Mouse (Mus musculus) liver, embryonic 14.5 days (tissue): ENCODE results near the gene Pcdh9. TPM values are rescaled to one million over a fixed set of nuclear protein-coding genes. Genes with fewer than 3 reads are reported as not detected.

Source experiments
- ATAC-seq: fragments of 200-750 bp; cut with Nextera tagmentation; 2 replicates; pipeline ENCODE4 v1.8.0; 2017; ENCODE audit warnings: moderate number of reproducible peaks, mild to moderate bottlenecking, moderate library complexity; ENCODE audit not compliant: insufficient read depth
- DNase-seq, 3 experiments: peaks; one replicate each; pipeline ENCODE4 v3.0.0-alpha.2; 2012 to 2013; ENCODE audit warnings: low read depth in 3 of 3, low spot score in 3 of 3
- H3K27ac ChIP-seq: fragments of 300-500 bp; sonication (generic); 2 replicates; pipeline ENCODE4 v1.5.1; 2014; ENCODE audit warnings: moderate library complexity, mild to moderate bottlenecking, control low read depth, inconsistent platforms
- H3K27me3 ChIP-seq: fragments of 300-500 bp; sonication (generic); 2 replicates; pipeline ENCODE4 v1.6.1; 2014; ENCODE audit warnings: mild to moderate bottlenecking, low read length, moderate library complexity; ENCODE audit not compliant: control insufficient read depth, insufficient read depth
- H3K36me3 ChIP-seq: fragments of 300-500 bp; sonication (generic); replicated peaks from 2 replicates; pipeline ENCODE4 v1.6.1; 2014; ENCODE audit warnings: low read depth; ENCODE audit not compliant: control insufficient read depth, insufficient read depth
- H3K4me1 ChIP-seq, 2 experiments: fragments of 200-500 bp in 1 of 2; fragments of 300-500 bp in 1 of 2; sonication (generic) in 1 of 2; replicated peaks; 2 replicates each; pipeline ENCODE4 v1.6.1; 2012 to 2014; ENCODE audit warnings: antibody characterized with exemption in 1 of 2, inconsistent platforms in 1 of 2, low read length in 1 of 2; ENCODE audit not compliant: control insufficient read depth in 2 of 2, insufficient read depth in 2 of 2
- H3K4me2 ChIP-seq: fragments of 300-500 bp; sonication (generic); 2 replicates; pipeline ENCODE4 v1.6.1; 2014; ENCODE audit warnings: low read depth, mild to moderate bottlenecking, control low read depth, moderate library complexity
- H3K4me3 ChIP-seq, 2 experiments: fragments of 200-500 bp in 1 of 2; fragments of 300-500 bp in 1 of 2; sonication (generic) in 1 of 2; 2 replicates each; pipeline ENCODE4 v1.5.1; 2012 to 2014; ENCODE audit warnings: low read depth in 2 of 2, low read length in 2 of 2, mild to moderate bottlenecking in 2 of 2, control low read depth in 1 of 2, inconsistent platforms in 1 of 2, moderate library complexity in 1 of 2; ENCODE audit not compliant: insufficient read depth in 1 of 2
- H3K9ac ChIP-seq: fragments of 300-500 bp; sonication (generic); replicated peaks from 2 replicates; pipeline ENCODE4 v1.6.1; 2014; ENCODE audit warnings: mild to moderate bottlenecking, control low read depth, moderate library complexity
- H3K9me3 ChIP-seq: fragments of 300-500 bp; sonication (generic); 2 replicates; pipeline ENCODE4 v1.6.1; 2016; ENCODE audit warnings: low read length, mixed read lengths; ENCODE audit not compliant: control insufficient read depth
- CTCF ChIP-seq: IDR thresholded peaks from 2 replicates; pipeline ENCODE4 v1.5.1; 2016; ENCODE audit warnings: antibody characterized with exemption, low read depth, control low read depth
- EP300 ChIP-seq: IDR thresholded peaks from 2 replicates; pipeline ENCODE4 v1.6.1; 2016; ENCODE audit warnings: antibody characterized with exemption, low read depth
- WGBS: fragments of 180-500 bp; shearing (Covaris S2); extraction: QIAGEN DNeasy Blood & Tissue Kit; methylation state at CpG from one replicate; pipeline ENCODE4 v1.1.7; 2014; ENCODE audit not compliant: insufficient replicate concordance; 5-methylcytosine and 5-hydroxymethylcytosine counted together
- polyA plus RNA-seq, 2 experiments: library from polyadenylated mRNA; depleted of rRNA in 1 of 2; stranded (reverse) in 1 of 2; unstranded in 1 of 2; fragments of >200 nt; fragmentation: Nextera tagmentation in 1 of 2; extraction: Ambion mirVana in 1 of 2; gene quantifications; 2 replicates each; pipeline versions ENCODE4 v1.2.1 to v1.2.3; 2012 to 2014

Pcdh9 gene
- polyA plus RNA-seq, 2 experiments = 0.06 to 0.23 TPM

- Histone ChIP-seq H3K4me2 (no peak overlapping the region), H3K4me1 (no peaks in the 10 kb centered on the region), H3K9ac (no peak overlapping the region), H3K27ac (no peak overlapping the region), H3K4me3 (no peak overlapping the region), H3K36me3 (no peaks in the 10 kb centered on the region), H3K9me3 (no peaks in the 10 kb centered on the region), H3K27me3 (no peaks in the 10 kb centered on the region)
- TF ChIP-seq CTCF (no peak), EP300 (no peak)
- WGBS = 51% methylated on average over 3 of the region's 3 CpGs
- ATAC-seq = no peak
- no peak for DNase-seq
Observed at GRCm38 (mm10) chr14:93055997-93056396, 834.5 kb downstream of the Pcdh9 start.

- H3K4me3 ChIP-seq = no peak overlapping the region
- H3K4me1 ChIP-seq = no peaks in the 10 kb centered on the region
- DNase-seq = no peak
- no peaks in the 10 kb centered on the region for H3K27me3 ChIP-seq
- 55% methylated on average over 6 of the region's 6 CpGs for WGBS
- no peak for TF ChIP-seq CTCF
- no peaks in the 10 kb centered on the region for H3K9me3 ChIP-seq
- no peak overlapping the region for H3K4me2 ChIP-seq
- H3K27ac ChIP-seq = no peak overlapping the region
- H3K36me3 ChIP-seq = no peaks in the 10 kb centered on the region
- ATAC-seq = no peak
- no peak overlapping the region for H3K9ac ChIP-seq
Observed at GRCm38 (mm10) chr14:93040591-93040990, 849.9 kb downstream of the Pcdh9 start.

GRCm38 (mm10) chr14:93039326-93040221 lies 850.9 kb downstream of the Pcdh9 start:
- Histone ChIP-seq H3K4me1 (no peaks in the 10 kb centered on the region), H3K27me3 (no peaks in the 10 kb centered on the region), H3K4me3 (no peak overlapping the region), H3K9ac (no peak overlapping the region), H3K4me2 (no peak overlapping the region), H3K36me3 (no peaks in the 10 kb centered on the region), H3K9me3 (no peaks in the 10 kb centered on the region), H3K27ac (no peak overlapping the region)
- no peak for DNase-seq
- 65% methylated on average over 8 of the region's 8 CpGs for WGBS
- ATAC-seq = no peak
- TF ChIP-seq EP300 (no peak), CTCF (no peak)

GRCm38 (mm10) chr14:93009147-93010064 lies 881.1 kb downstream of the Pcdh9 start:
- H3K4me1 ChIP-seq = no peaks in the 10 kb centered on the region
- H3K27me3 ChIP-seq = no peaks in the 10 kb centered on the region
- TF ChIP-seq CTCF (no peak), EP300 (no peak)
- H3K4me3 ChIP-seq = no peak overlapping the region
- WGBS = 63% methylated on average over 5 of the region's 5 CpGs
- no peak for ATAC-seq
- no peaks in the 10 kb centered on the region for H3K9me3 ChIP-seq
- no peak overlapping the region for H3K9ac ChIP-seq
- DNase-seq = no peak
- H3K27ac ChIP-seq = no peak overlapping the region
- no peak overlapping the region for H3K4me2 ChIP-seq
- no peaks in the 10 kb centered on the region for H3K36me3 ChIP-seq
